Mouse (Mus musculus): ENCODE measurements at regions not wholly inside any gene's neighbourhood (a gene's known extent, or its start where the extent isn't known, plus 50 kb on each side); places are given as distances from the start of the nearest gene placed in this dataset.

DNA sequence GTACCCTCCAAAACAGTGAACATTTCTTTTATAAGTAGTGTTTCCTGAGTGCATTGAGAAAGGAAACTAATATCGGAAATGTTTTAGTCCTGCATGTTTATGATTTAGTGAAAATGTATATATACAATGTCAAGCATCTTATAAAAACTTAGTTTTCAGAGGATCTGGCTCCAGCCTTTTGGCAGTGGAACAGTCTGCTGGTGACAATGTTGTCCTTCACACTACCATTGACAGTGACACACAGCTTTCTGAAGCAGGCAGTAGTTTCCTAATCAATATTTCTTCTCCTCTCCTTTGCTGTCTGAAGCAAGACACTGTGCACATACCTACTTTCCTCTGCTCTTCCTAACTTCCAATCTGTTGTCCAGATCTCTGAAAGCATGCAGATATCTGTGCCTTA is 507.9 kb upstream of the Impad1 start:
- no peak overlapping the region for H3K4me3 ChIP-seq (ENCODE audit: insufficient read depth in 1 of 2, low read depth in 2 of 2, low read length in 2 of 2)
- no peak overlapping the region for H3K27ac ChIP-seq
- WGBS (ENCODE audit: insufficient replicate concordance), result 62% methylated on average over 1 of the region's 1 CpGs
- DNase-seq (ENCODE audit: low read depth in 3 of 3, low spot score in 3 of 3), result no peak
- no peak overlapping the region for H3K4me2 ChIP-seq (ENCODE audit: low read depth)
- H3K4me1 ChIP-seq (replicated peaks; ENCODE audit: control insufficient read depth in 2 of 2, insufficient read depth in 2 of 2, low read length in 1 of 2), result no peaks in the 10 kb centered on the region
- no peaks in the 10 kb centered on the region for H3K9me3 ChIP-seq (ENCODE audit: control insufficient read depth, low read length)
- no peak overlapping the region for H3K9ac ChIP-seq (replicated peaks)
- no peak for ATAC-seq (ENCODE audit: insufficient read depth)
- no peak for TF ChIP-seq EP300 (IDR thresholded peaks at IDR 0.05; ENCODE audit: low read depth)
- no peak for TF ChIP-seq CTCF (IDR thresholded peaks at IDR 0.05; ENCODE audit: low read depth)
- no peaks in the 10 kb centered on the region for H3K36me3 ChIP-seq (replicated peaks; ENCODE audit: control insufficient read depth, insufficient read depth, low read depth)
- H3K27me3 ChIP-seq (ENCODE audit: control insufficient read depth, insufficient read depth, low read length), result no peaks in the 10 kb centered on the region

DNA sequence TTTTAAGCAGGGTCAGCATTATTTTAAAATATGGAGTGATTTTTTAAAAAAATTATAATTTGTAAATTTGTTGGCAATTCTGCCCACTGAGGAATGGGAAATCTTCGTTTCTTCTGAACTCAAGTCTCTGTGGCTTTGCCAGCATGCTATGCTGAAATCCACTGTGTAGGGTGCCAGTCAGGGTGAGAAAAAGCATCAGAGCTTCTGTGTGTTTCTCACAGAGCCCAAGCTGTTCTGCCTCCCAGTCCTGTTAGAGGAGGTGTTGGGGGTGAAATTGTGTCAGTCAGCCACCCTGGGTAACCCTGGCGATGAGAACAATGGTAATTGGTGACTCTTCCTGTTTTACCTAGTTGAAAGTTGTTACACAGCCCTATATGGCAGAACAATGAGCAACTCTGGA is 506.1 kb upstream of the Impad1 start:
- H3K4me2 ChIP-seq (ENCODE audit: low read depth), result no peak overlapping the region
- no peak for ATAC-seq (ENCODE audit: insufficient read depth)
- H3K36me3 ChIP-seq (replicated peaks; ENCODE audit: control insufficient read depth, insufficient read depth, low read depth), result no peaks in the 10 kb centered on the region
- H3K4me1 ChIP-seq (replicated peaks; ENCODE audit: control insufficient read depth in 2 of 2, insufficient read depth in 2 of 2, low read length in 1 of 2), result no peaks in the 10 kb centered on the region
- H3K27me3 ChIP-seq (ENCODE audit: control insufficient read depth, insufficient read depth, low read length), result no peaks in the 10 kb centered on the region
- no peak for DNase-seq (ENCODE audit: low read depth in 3 of 3, low spot score in 3 of 3)
- no peak overlapping the region for H3K9ac ChIP-seq (replicated peaks)
- H3K9me3 ChIP-seq (ENCODE audit: control insufficient read depth, low read length), result no peaks in the 10 kb centered on the region
- H3K27ac ChIP-seq, result no peak overlapping the region
- TF ChIP-seq EP300 (IDR thresholded peaks at IDR 0.05; ENCODE audit: low read depth) (no peak), CTCF (IDR thresholded peaks at IDR 0.05; ENCODE audit: low read depth) (no peak)
- H3K4me3 ChIP-seq (ENCODE audit: insufficient read depth in 1 of 2, low read depth in 2 of 2, low read length in 2 of 2), result no peak overlapping the region
- 45% methylated on average over 2 of the region's 2 CpGs for WGBS (ENCODE audit: insufficient replicate concordance)

DNA sequence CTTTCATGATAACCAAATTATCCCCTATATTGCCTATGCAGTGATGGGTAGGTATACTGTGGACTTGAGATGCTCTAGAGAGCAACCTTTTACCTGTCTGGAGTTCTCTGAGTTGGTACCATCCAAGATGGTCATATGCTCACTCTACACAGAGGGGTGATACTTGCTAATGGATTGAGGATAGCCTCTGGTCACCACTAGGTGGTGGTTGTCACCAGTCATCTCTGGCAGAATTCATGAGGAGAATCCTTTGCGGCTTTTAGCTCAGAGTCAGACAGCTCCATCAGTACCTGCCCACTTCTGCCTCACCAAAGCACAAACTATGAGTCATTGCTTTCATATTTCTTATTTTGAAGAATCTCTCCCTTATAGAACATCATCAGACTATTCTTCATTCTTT is 500.9 kb upstream of the Impad1 start:
- H3K9me3 ChIP-seq (ENCODE audit: control insufficient read depth, low read length), result no peaks in the 10 kb centered on the region
- ATAC-seq (ENCODE audit: insufficient read depth), result no peak
- H3K4me3 ChIP-seq (ENCODE audit: insufficient read depth in 1 of 2, low read depth in 2 of 2, low read length in 2 of 2), result no peak overlapping the region
- H3K9ac ChIP-seq (replicated peaks), result no peak overlapping the region
- no peak overlapping the region for H3K27ac ChIP-seq
- H3K4me1 ChIP-seq (replicated peaks; ENCODE audit: control insufficient read depth in 2 of 2, insufficient read depth in 2 of 2, low read length in 1 of 2), result no peaks in the 10 kb centered on the region
- H3K36me3 ChIP-seq (replicated peaks; ENCODE audit: control insufficient read depth, insufficient read depth, low read depth), result no peaks in the 10 kb centered on the region
- no peaks in the 10 kb centered on the region for H3K27me3 ChIP-seq (ENCODE audit: control insufficient read depth, insufficient read depth, low read length)
- TF ChIP-seq EP300 (IDR thresholded peaks at IDR 0.05; ENCODE audit: low read depth) (no peak), CTCF (IDR thresholded peaks at IDR 0.05; ENCODE audit: low read depth) (no peak)
- no peak overlapping the region for H3K4me2 ChIP-seq (ENCODE audit: low read depth)
- WGBS (ENCODE audit: insufficient replicate concordance), result 67% methylated on average over 1 of the region's 1 CpGs
- no peak for DNase-seq (ENCODE audit: low read depth in 3 of 3, low spot score in 3 of 3)

DNA sequence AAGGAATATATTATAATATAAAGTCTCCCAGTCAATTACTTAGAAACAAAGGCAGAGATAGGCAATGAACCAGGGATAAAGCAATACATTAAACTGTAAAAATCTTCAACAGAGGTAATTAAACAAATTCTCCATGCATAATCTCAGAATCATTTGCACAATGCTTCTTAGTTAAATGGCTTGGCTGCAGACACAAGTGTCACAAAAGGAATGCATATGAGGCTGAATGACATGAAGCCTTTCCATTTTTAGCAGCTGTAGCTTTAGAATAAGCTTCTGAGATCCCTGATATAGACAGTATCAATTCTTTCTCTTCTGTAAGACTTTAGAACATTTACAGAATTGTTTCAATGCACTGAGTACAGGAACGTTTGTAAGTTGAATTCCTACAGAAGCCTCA is 483.0 kb upstream of the Impad1 start:
- Histone ChIP-seq H3K27ac (no peak overlapping the region), H3K9ac (replicated peaks) (no peak overlapping the region), H3K4me3 (ENCODE audit: insufficient read depth in 1 of 2, low read depth in 2 of 2, low read length in 2 of 2) (no peak overlapping the region), H3K4me2 (ENCODE audit: low read depth) (no peak overlapping the region), H3K9me3 (ENCODE audit: control insufficient read depth, low read length) (no peaks in the 10 kb centered on the region), H3K27me3 (ENCODE audit: control insufficient read depth, insufficient read depth, low read length) (no peaks in the 10 kb centered on the region), H3K4me1 (replicated peaks; ENCODE audit: control insufficient read depth in 2 of 2, insufficient read depth in 2 of 2, low read length in 1 of 2) (no peaks in the 10 kb centered on the region), H3K36me3 (replicated peaks; ENCODE audit: control insufficient read depth, insufficient read depth, low read depth) (no peaks in the 10 kb centered on the region)
- 34% methylated on average over 1 of the region's 1 CpGs for WGBS (ENCODE audit: insufficient replicate concordance)
- DNase-seq (ENCODE audit: low read depth in 3 of 3, low spot score in 3 of 3), result no peak
- no peak for TF ChIP-seq CTCF (IDR thresholded peaks at IDR 0.05; ENCODE audit: low read depth)
- no peak for TF ChIP-seq EP300 (IDR thresholded peaks at IDR 0.05; ENCODE audit: low read depth)
- no peak for ATAC-seq (ENCODE audit: insufficient read depth)

All from liver, embryonic 14.5 days (tissue).